Mouse (Mus musculus) limb, embryonic 10.5 days (tissue): ENCODE data around the gene Trim30a. TPM values are rescaled to one million over a fixed set of nuclear protein-coding genes. Genes with fewer than 3 reads are reported as not detected.

Experiments
- polyA plus RNA-seq: library from polyadenylated mRNA; unstranded; fragments of >200 nt; fragmentation: Nextera tagmentation; extraction: Ambion mirVana; gene quantifications from 2 replicates; pipeline ENCODE4 v1.2.1, GENCODE M21; 2016

Gene Trim30a
- polyA plus RNA-seq, 1 experiment from 2014 or later = 0.39 TPM

Other genes starting within 250 kb of the Trim30a start
- 6.4 and 7.0 TPM in 2 replicates for gene Trim6, start 246.4 kb downstream of the Trim30a start, polyA plus RNA-seq
- 0.31 and 0.91 TPM in 2 replicates for gene Trim34a, start 220.7 kb downstream of the Trim30a start, polyA plus RNA-seq
- not detected in 2 replicates for gene Trim5, start 177.1 kb downstream of the Trim30a start, polyA plus RNA-seq
- 1.7 and 2.3 TPM in 2 replicates for gene Trim12a, start 149.7 kb downstream of the Trim30a start, polyA plus RNA-seq
- not detected in 2 replicates for gene Trim34b, start 135.7 kb downstream of the Trim30a start, polyA plus RNA-seq
- 0.79 and 1.1 TPM in 2 replicates for gene Trim12c, start 111.8 kb downstream of the Trim30a start, polyA plus RNA-seq
- 0.05 and 0.09 TPM in 2 replicates for gene Trim30b, start 95.3 kb downstream of the Trim30a start, polyA plus RNA-seq
- gene Trim30c, start 64.4 kb downstream of the Trim30a start, polyA plus RNA-seq = not detected in 2 replicates
- 0.11 TPM in 1 of 2 replicates, not detected in the other for gene Trim30d, start 42.7 kb upstream of the Trim30a start, polyA plus RNA-seq
- not detected in 2 replicates for gene Olfr651, start 84.9 kb upstream of the Trim30a start, polyA plus RNA-seq
- not detected in 2 replicates for gene Olfr652, start 95.7 kb upstream of the Trim30a start, polyA plus RNA-seq
- gene Olfr653, start 112.1 kb upstream of the Trim30a start, polyA plus RNA-seq = not detected in 2 replicates
- gene Olfr654, start 121.8 kb upstream of the Trim30a start, polyA plus RNA-seq = not detected in 2 replicates
- gene Olfr655, start 136.6 kb upstream of the Trim30a start, polyA plus RNA-seq = not detected in 2 replicates
- gene Olfr656, start 148.8 kb upstream of the Trim30a start, polyA plus RNA-seq = not detected in 2 replicates
- not detected in 2 replicates for gene Olfr657, start 159.6 kb upstream of the Trim30a start, polyA plus RNA-seq
- gene Olfr658, start 182.1 kb upstream of the Trim30a start, polyA plus RNA-seq = not detected in 2 replicates
- gene Olfr659, start 201.6 kb upstream of the Trim30a start, polyA plus RNA-seq = not detected in 2 replicates
- not detected in 2 replicates for gene Olfr661, start 221.3 kb upstream of the Trim30a start, polyA plus RNA-seq